Mouse (Mus musculus): ENCODE measurements around the gene Ctcfl. TPM values are rescaled to one million over a fixed set of nuclear protein-coding genes. Genes with fewer than 3 reads are reported as not detected.

The Ctcfl gene
- total and polyA plus RNA-seq, 3 experiments: 0.13 TPM; not detected in 2

- Histone ChIP-seq H3K9me3 (replicated peaks; ENCODE audit: insufficient read depth, low read length) (no peaks in the 10 kb centered on the region), H3K4me3 (ENCODE audit: control insufficient read depth in 1 of 2, insufficient read depth in 1 of 2, low read depth in 2 of 2, low read length in 2 of 2) (no peak overlapping the region), H3K36me3 (ENCODE audit: control insufficient read depth in 1 of 2, insufficient read depth in 2 of 2, low read length in 2 of 2) (no peaks in the 10 kb centered on the region), H3K27me3 (ENCODE audit: control insufficient read depth in 1 of 2, insufficient read depth in 2 of 2, low read length in 2 of 2) (no peaks in the 10 kb centered on the region), H3K4me1 (ENCODE audit: control insufficient read depth in 1 of 2, insufficient read depth in 2 of 2, low read length in 2 of 2) (no peaks in the 10 kb centered on the region), H3K27ac (ENCODE audit: control insufficient read depth, low read depth, low read length) (no peak overlapping the region), H3K79me2 (ENCODE audit: control insufficient read depth, insufficient read depth, low read length, poor library complexity) (no peaks in the 10 kb centered on the region), H3K9ac (ENCODE audit: control insufficient read depth, low read depth, low read length, poor library complexity, severe bottlenecking) (no peak overlapping the region)
- TF ChIP-seq SMC3 (IDR thresholded peaks at IDR 0.05; ENCODE audit: low read depth, low read length) (no peak), ELF1 (IDR thresholded peaks at IDR 0.05; ENCODE audit: low read depth, low read length) (no peak), ZC3H11A (IDR thresholded peaks at IDR 0.05; ENCODE audit: low read depth, low read length) (no peak), ZMIZ1 (IDR thresholded peaks at IDR 0.05; ENCODE audit: low read depth, low read length) (no peak), JUND (IDR thresholded peaks at IDR 0.05; ENCODE audit: low read depth, low read length) (no peak), POLR2AphosphoS2 (IDR thresholded peaks at IDR 0.05; ENCODE audit: low read length) (no peak), USF2 (IDR thresholded peaks at IDR 0.05; ENCODE audit: borderline replicate concordance in 1 of 2, insufficient read depth in 1 of 2, low read depth in 1 of 2, low read length in 2 of 2) (no peak)
- no peak for DNase-seq (ENCODE audit: low read depth, low spot score)
These were observed 44.1 kb upstream of the Ctcfl start for GRCm38 (mm10) chr2:173163380-173163779.

GRCm38 (mm10) chr2:173159354-173160311 lies 40.3 kb upstream of the Ctcfl start:
- Histone ChIP-seq H3K4me3 (ENCODE audit: control insufficient read depth in 1 of 2, insufficient read depth in 1 of 2, low read depth in 2 of 2, low read length in 2 of 2) (no peak overlapping the region), H3K27me3 (ENCODE audit: control insufficient read depth in 1 of 2, insufficient read depth in 2 of 2, low read length in 2 of 2) (no peaks in the 10 kb centered on the region), H3K4me1 (ENCODE audit: control insufficient read depth in 1 of 2, insufficient read depth in 2 of 2, low read length in 2 of 2) (no peaks in the 10 kb centered on the region), H3K79me2 (ENCODE audit: control insufficient read depth, insufficient read depth, low read length, poor library complexity) (no peaks in the 10 kb centered on the region), H3K9me3 (replicated peaks; ENCODE audit: insufficient read depth, low read length) (no peaks in the 10 kb centered on the region), H3K27ac (ENCODE audit: control insufficient read depth, low read depth, low read length) (no peak overlapping the region), H3K9ac (ENCODE audit: control insufficient read depth, low read depth, low read length, poor library complexity, severe bottlenecking) (no peak overlapping the region), H3K36me3 (ENCODE audit: control insufficient read depth in 1 of 2, insufficient read depth in 2 of 2, low read length in 2 of 2) (no peaks in the 10 kb centered on the region)
- no peak for TF ChIP-seq JUND (IDR thresholded peaks at IDR 0.05; ENCODE audit: low read depth, low read length)
- peak; percentile 22 to 27 (median 23); a peak in 3 of 6 replicates for TF ChIP-seq CTCF (IDR thresholded peaks at IDR 0.05 in 2 of 3, conservative IDR thresholded peaks at IDR 0.05 in 1 of 3; ENCODE audit: control insufficient read depth in 1 of 3, insufficient read depth in 1 of 3, low read depth in 2 of 3, low read length in 3 of 3, poor library complexity in 1 of 3, severe bottlenecking in 1 of 3)
- peak; percentile 13 for TF ChIP-seq RAD21 (IDR thresholded peaks at IDR 0.05; ENCODE audit: low read depth, low read length)
- TF ChIP-seq BHLHE40 (IDR thresholded peaks at IDR 0.05; ENCODE audit: borderline replicate concordance, low read depth, low read length): no peak
- DNase-seq (ENCODE audit: low read depth, low spot score): peak; percentile 4

GRCm38 (mm10) chr2:173158390-173159055 lies 39.2 kb upstream of the Ctcfl start:
- no peaks in the 10 kb centered on the region for H3K9me3 ChIP-seq (replicated peaks; ENCODE audit: insufficient read depth, low read length)
- TF ChIP-seq TBP (IDR thresholded peaks at IDR 0.05; ENCODE audit: low read depth, low read length): no peak
- TF ChIP-seq MXI1 (IDR thresholded peaks at IDR 0.05; ENCODE audit: low read depth, low read length): no peak
- TF ChIP-seq POLR2AphosphoS2 (IDR thresholded peaks at IDR 0.05; ENCODE audit: low read length): no peak
- TF ChIP-seq ZMIZ1 (IDR thresholded peaks at IDR 0.05; ENCODE audit: low read depth, low read length): no peak
- TF ChIP-seq MAFK (IDR thresholded peaks at IDR 0.05; ENCODE audit: borderline replicate concordance, low read depth, low read length): no peak
- TF ChIP-seq SIN3A (IDR thresholded peaks at IDR 0.05; ENCODE audit: low read length): no peak
- TF ChIP-seq MYC (IDR thresholded peaks at IDR 0.05; ENCODE audit: low read depth, low read length): no peak
- no peak for TF ChIP-seq HCFC1 (IDR thresholded peaks at IDR 0.05; ENCODE audit: low read depth, low read length)
- TF ChIP-seq NRF1 (IDR thresholded peaks at IDR 0.05; ENCODE audit: insufficient read depth, low read depth, low read length, poor library complexity, severe bottlenecking): no peak
- no peak for TF ChIP-seq ZC3H11A (IDR thresholded peaks at IDR 0.05; ENCODE audit: low read depth, low read length)
- no peak for TF ChIP-seq UBTF (IDR thresholded peaks at IDR 0.05; ENCODE audit: borderline replicate concordance, insufficient read depth, low read depth, low read length)
- TF ChIP-seq KAT2A (conservative IDR thresholded peaks at IDR 0.05; ENCODE audit: low read depth, low read length): no peak
- TF ChIP-seq USF2 (IDR thresholded peaks at IDR 0.05; ENCODE audit: borderline replicate concordance in 1 of 2, insufficient read depth in 1 of 2, low read depth in 1 of 2, low read length in 2 of 2): no peak
- no peak for TF ChIP-seq POLR2AphosphoS5 (IDR thresholded peaks at IDR 0.05; ENCODE audit: borderline replicate concordance, low read depth, low read length)
- TF ChIP-seq TAL1 (IDR thresholded peaks at IDR 0.05; ENCODE audit: low read length): no peak
- H3K27ac ChIP-seq (ENCODE audit: control insufficient read depth, low read depth, low read length): no peak overlapping the region
- no peaks in the 10 kb centered on the region for H3K4me1 ChIP-seq (ENCODE audit: control insufficient read depth in 1 of 2, insufficient read depth in 2 of 2, low read length in 2 of 2)
- no peak overlapping the region for H3K9ac ChIP-seq (ENCODE audit: control insufficient read depth, low read depth, low read length, poor library complexity, severe bottlenecking)
- H3K27me3 ChIP-seq (ENCODE audit: control insufficient read depth in 1 of 2, insufficient read depth in 2 of 2, low read length in 2 of 2): no peaks in the 10 kb centered on the region
- no peak overlapping the region for H3K4me3 ChIP-seq (ENCODE audit: control insufficient read depth in 1 of 2, insufficient read depth in 1 of 2, low read depth in 2 of 2, low read length in 2 of 2)
- no peak for DNase-seq (ENCODE audit: low read depth, low spot score)
- H3K79me2 ChIP-seq (ENCODE audit: control insufficient read depth, insufficient read depth, low read length, poor library complexity): no peaks in the 10 kb centered on the region
- no peaks in the 10 kb centered on the region for H3K36me3 ChIP-seq (ENCODE audit: control insufficient read depth in 1 of 2, insufficient read depth in 2 of 2, low read length in 2 of 2)

Data from MEL (cell line).